Mouse (Mus musculus): ENCODE results near the gene P2ry2. TPM values are rescaled to one million over a fixed set of nuclear protein-coding genes. Genes with fewer than 3 reads are reported as not detected.

The P2ry2 gene
- polyA plus RNA-seq (2015; fragmentation: Illumina TruSeq; extraction: RNeasy Lipid Tissue Mini Kit (QIAGEN cat#74804); ENCODE audit: insufficient read depth, low replicate concordance): 1.6 TPM

GRCm38 (mm10) chr7:101012541-101012940 is at the start of gene P2ry2:
TSS of gene P2ry2 (minus strand) at chr7:101012866.

GRCm38 (mm10) chr7:100974135-100974903 is 38.3 kb downstream of the P2ry2 start, which contains the start of gene P2ry6:
TSS of gene P2ry6 (minus strand) at chr7:100974649.

Other genes starting within 250 kb of the P2ry2 start
- gene Relt, start 149.4 kb downstream of the P2ry2 start, polyA plus RNA-seq (2015; fragmentation: Illumina TruSeq; extraction: RNeasy Lipid Tissue Mini Kit (QIAGEN cat#74804); ENCODE audit: insufficient read depth, low replicate concordance): 17.0 TPM
- 3.4 TPM for gene Arhgef17, start 80.8 kb downstream of the P2ry2 start, polyA plus RNA-seq (2015; fragmentation: Illumina TruSeq; extraction: RNeasy Lipid Tissue Mini Kit (QIAGEN cat#74804); ENCODE audit: insufficient read depth, low replicate concordance)
- gene P2ry6, start 38.2 kb downstream of the P2ry2 start, polyA plus RNA-seq (2015; fragmentation: Illumina TruSeq; extraction: RNeasy Lipid Tissue Mini Kit (QIAGEN cat#74804); ENCODE audit: insufficient read depth, low replicate concordance): 7.0 TPM
- gene Fchsd2, start 80.0 kb upstream of the P2ry2 start, polyA plus RNA-seq (2015; fragmentation: Illumina TruSeq; extraction: RNeasy Lipid Tissue Mini Kit (QIAGEN cat#74804); ENCODE audit: insufficient read depth, low replicate concordance): 148 TPM

All from spleen, adult 10 weeks (tissue).